Mouse (Mus musculus) MEL (cell line): ENCODE results near the gene Fhl3.
"Not testable (repeated sequence)": the region's sequence is repeated elsewhere in the genome, so short reads cannot be mapped to it uniquely, and the experiment has no call there.

Source experiments
- CTCF ChIP-seq, 3 experiments: IDR thresholded peaks in 2 of 3; conservative IDR thresholded peaks in 1 of 3; 2 replicates each; pipeline ENCODE4 v1.5.1; 2011 to 2012; ENCODE audit warnings: low read length in 3 of 3, low read depth in 2 of 3, mild to moderate bottlenecking in 2 of 3, improper control_type of control experiment in 1 of 3, inconsistent platforms in 1 of 3, mixed read lengths in 1 of 3, moderate library complexity in 1 of 3; ENCODE audit not compliant: control insufficient read depth in 1 of 3, insufficient read depth in 1 of 3, poor library complexity in 1 of 3, severe bottlenecking in 1 of 3
- E2F4 ChIP-seq: IDR thresholded peaks from 2 replicates; pipeline ENCODE4 v1.6.1; 2011; ENCODE audit warnings: low read depth, low read length, improper control_type of control experiment, borderline replicate concordance
- GATA1 ChIP-seq: IDR thresholded peaks from 2 replicates; pipeline ENCODE4 v1.6.1; 2011; ENCODE audit warnings: low read depth, low read length, improper control_type of control experiment
- HCFC1 ChIP-seq: IDR thresholded peaks from 2 replicates; pipeline ENCODE4 v1.6.1; 2012; ENCODE audit warnings: low read depth, mild to moderate bottlenecking, inconsistent platforms, low read length, improper control_type of control experiment, moderate library complexity
- MAFK ChIP-seq: IDR thresholded peaks from 2 replicates; pipeline ENCODE4 v1.6.1; 2011; ENCODE audit warnings: low read depth, mild to moderate bottlenecking, low read length, improper control_type of control experiment, borderline replicate concordance
- MYC ChIP-seq: IDR thresholded peaks from 2 replicates; pipeline ENCODE4 v1.6.1; 2011; ENCODE audit warnings: low read depth, mild to moderate bottlenecking, low read length, improper control_type of control experiment, moderate library complexity
- NRF1 ChIP-seq: IDR thresholded peaks from 2 replicates; pipeline ENCODE4 v1.6.1; 2014; ENCODE audit warnings: low read depth, mild to moderate bottlenecking, inconsistent platforms, low read length, improper control_type of control experiment, moderate library complexity; ENCODE audit not compliant: poor library complexity, insufficient read depth, severe bottlenecking
- POLR2A ChIP-seq, 2 experiments: IDR thresholded peaks; 2 replicates each; pipeline ENCODE4 v1.6.1; 2011 to 2012; ENCODE audit warnings: low read length in 2 of 2, mild to moderate bottlenecking in 2 of 2, control low read depth in 1 of 2, improper control_type of control experiment in 1 of 2, low read depth in 1 of 2, moderate library complexity in 1 of 2; ENCODE audit not compliant: control insufficient read depth in 1 of 2, insufficient read depth in 1 of 2, poor library complexity in 1 of 2
- TAL1 ChIP-seq: IDR thresholded peaks from 2 replicates; pipeline ENCODE4 v1.6.1; 2012; ENCODE audit warnings: mild to moderate bottlenecking, inconsistent platforms, low read length, moderate library complexity, mixed read lengths
- TCF12 ChIP-seq: IDR thresholded peaks from 2 replicates; pipeline ENCODE4 v1.6.1; 2014; ENCODE audit warnings: low read depth, mild to moderate bottlenecking, inconsistent platforms, low read length, improper control_type of control experiment, moderate library complexity

- not testable (repeated sequence) for TF ChIP-seq NRF1; MYC; CTCF (IDR thresholded peaks at IDR 0.05 in 2 of 3, conservative IDR thresholded peaks at IDR 0.05 in 1 of 3; ENCODE audit: control insufficient read depth in 1 of 3, insufficient read depth in 1 of 3, low read depth in 2 of 3, low read length in 3 of 3, poor library complexity in 1 of 3, severe bottlenecking in 1 of 3); TAL1; HCFC1; TCF12; MAFK; POLR2A (IDR thresholded peaks at IDR 0.05; ENCODE audit: control insufficient read depth in 1 of 2, insufficient read depth in 1 of 2, low read depth in 1 of 2, low read length in 2 of 2, poor library complexity in 1 of 2); GATA1; E2F4
Measured at GRCm38 (mm10) chr4:124707381-124708199, 7.1 kb downstream of the Fhl3 start.
